Mouse (Mus musculus) right cerebral cortex, adult 2 months (tissue): Measurements from ENCODE around the gene Ank2.
"Not testable (repeated sequence)": the region's sequence is repeated elsewhere in the genome, so short reads cannot be mapped to it uniquely, and the experiment has no call there.

Source experiments
- DNase-seq, 2 experiments: peaks; one replicate each; pipeline ENCODE4 v3.0.0; 2021 to 2022; ENCODE audit warnings: low spot score in 2 of 2

Ank2 gene

DNA sequence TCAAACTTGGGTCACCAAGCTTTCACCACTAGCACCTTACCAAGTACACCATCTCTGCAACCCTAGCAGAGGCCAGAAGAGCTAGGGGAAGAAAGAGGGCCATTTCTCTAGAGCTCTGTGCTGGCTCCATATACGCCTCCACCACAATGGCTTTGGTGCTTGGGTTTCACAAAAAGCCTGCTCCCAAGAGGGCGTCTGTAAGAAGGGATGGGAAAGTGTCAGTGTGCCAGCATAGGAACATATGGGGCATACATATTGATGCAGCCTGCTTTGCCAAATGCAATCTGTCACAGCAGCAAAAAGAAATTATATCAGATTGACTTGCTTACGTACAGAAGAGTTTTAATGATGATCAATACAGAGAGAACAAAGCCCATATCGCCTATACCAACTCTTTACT is 82.2 kb downstream of the Ank2 start:
- DNase-seq = no peak

GRCm38 (mm10) chr3:127414438-127414837 is 84.7 kb downstream of the Ank2 start:
- no peak for DNase-seq

GRCm38 (mm10) chr3:127408684-127409550 is 90.2 kb downstream of the Ank2 start:
- DNase-seq = peak; percentile 89 to 93

DNA sequence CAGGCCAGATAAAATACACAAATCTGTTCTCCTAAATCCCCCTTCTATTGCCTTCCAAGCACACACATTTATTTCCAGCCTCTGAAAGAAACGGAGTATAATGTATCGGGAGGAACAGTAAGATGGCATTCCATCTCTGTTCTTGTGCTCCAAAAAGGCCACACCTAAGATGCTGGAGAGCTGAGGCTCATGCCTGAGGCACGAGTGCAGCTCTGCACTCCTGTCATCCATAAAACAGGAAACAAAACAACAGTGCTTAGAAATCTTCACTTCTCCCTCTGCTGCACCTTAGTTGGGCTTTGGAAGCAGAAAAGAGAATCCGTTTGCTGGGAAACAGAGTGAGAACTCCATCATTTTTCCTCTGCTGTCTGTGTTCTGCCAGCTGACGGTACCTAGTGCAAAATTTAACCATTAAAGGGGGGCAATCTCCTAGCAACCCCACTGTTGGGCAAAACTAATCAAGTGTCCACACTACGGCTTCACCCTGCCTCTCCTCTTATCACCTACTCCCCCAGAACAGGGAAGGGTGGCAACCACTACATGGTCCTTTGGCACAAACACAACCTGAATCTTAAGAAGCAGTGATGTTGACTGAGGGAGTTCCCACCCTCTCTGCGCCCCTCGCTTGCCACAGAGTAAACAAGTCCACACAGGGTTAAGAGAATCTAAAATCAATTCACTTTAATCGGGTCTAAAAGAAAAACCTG is 91.1 kb downstream of the Ank2 start:
- peak; percentile 26 to 40 for DNase-seq

- no peak for DNase-seq
Observed at GRCm38 (mm10) chr3:127406883-127407282, 92.3 kb downstream of the Ank2 start.

DNA sequence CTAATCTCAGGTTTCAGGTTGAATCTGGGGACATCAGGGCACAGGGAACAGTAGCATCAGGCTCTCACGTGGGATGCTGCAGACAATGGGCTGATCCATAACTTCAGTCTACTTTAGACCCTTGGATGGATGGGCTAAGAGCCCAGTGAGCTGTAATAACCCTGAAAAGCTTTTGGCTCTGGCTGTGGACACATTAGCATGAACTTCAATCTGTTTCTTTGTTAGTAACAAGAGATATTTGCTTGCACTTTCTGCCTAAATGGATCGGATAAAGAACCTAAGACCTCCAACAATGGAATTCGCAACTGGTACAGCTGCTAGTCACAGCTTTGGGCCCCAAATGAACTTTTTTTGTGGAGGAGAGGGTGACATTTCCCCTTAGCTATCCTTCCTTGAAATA is 94.8 kb downstream of the Ank2 start:
- DNase-seq = no peak

DNA sequence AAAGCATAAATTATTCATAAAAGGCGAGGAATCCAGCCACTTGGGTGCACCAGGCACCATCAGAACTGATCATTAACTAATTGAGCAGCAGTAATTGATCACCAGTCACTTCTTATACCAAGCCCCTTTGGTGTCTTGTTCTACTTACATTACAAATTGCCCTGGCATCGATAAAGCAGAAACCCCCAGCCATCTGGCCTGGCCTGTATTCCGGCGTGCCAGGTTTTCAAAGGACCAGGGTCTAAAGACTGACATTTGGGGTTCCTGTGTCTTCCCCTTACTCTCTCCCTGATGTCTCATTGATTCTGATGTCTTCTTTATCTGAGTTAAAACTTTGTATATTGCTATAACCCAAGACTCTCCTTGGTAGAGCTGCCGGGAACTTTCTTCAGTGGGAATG is 98.2 kb downstream of the Ank2 start:
- no peak for DNase-seq

DNA sequence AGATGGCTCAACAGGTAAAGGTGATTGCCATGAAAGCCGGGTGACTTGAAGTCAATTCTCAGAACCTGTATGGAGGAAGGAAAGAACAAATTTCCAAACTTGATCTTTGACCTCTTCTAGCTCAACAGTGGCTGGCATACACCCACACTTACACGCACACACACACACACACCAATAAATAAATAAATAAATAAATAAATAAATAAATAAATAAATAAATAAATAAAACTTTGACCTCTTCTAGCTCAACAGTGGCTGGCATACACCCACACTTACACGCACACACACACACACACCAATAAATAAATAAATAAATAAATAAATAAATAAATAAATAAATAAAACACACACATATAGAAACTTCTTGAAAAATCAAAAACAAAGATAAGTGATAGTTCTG is 98.7 kb downstream of the Ank2 start:
- DNase-seq = not testable (repeated sequence)

- no peak for DNase-seq
Observed at GRCm38 (mm10) chr3:127397774-127398173, 101.4 kb downstream of the Ank2 start.

GRCm38 (mm10) chr3:127395202-127395601 is 103.9 kb downstream of the Ank2 start:
- DNase-seq = peak; percentile 24 to 44

- no peak for DNase-seq
Observed at GRCm38 (mm10) chr3:127387016-127387517, 112.1 kb downstream of the Ank2 start.

- DNase-seq = no peak
Observed at GRCm38 (mm10) chr3:127383231-127383630, 115.9 kb downstream of the Ank2 start.

- DNase-seq = no peak
Observed at GRCm38 (mm10) chr3:127376901-127377460, 122.2 kb downstream of the Ank2 start.

DNA sequence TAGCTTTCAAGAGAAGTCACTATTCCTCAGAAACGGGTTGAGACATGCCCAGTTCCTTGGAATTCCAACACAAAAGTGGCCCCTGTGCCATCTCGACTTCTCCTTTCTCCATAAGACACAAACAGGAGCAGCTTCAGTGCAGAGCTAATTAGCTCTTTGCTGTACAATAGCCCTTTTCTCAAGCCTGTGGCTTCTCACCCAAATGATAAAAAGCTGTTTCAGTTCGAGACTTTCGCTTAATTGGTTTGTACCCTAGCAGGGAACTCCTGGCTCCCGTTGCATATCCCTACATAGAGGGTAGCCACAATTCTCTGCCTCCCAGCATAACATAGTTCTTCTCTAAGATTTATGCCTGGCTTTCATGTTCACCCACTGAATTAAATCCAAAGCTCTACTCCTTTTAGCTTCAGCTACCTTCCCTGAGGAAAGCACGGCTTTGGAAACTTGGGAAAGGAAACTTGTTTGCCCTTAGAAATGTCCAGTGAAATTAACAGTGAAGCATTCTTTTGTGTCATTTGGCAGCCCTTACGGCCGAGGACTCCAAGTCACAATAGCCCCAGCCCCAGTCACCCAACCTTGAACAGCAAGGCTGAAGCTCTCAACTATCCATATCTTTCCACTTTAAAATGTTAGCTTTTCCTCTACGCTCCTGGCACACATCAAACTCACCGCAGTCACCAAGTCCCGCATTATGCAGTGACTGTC is 123.0 kb downstream of the Ank2 start:
- DNase-seq = peak in 1 of 2 experiments; percentile 36

GRCm38 (mm10) chr3:127374190-127374710 is 124.9 kb downstream of the Ank2 start:
- no peak for DNase-seq

- no peak for DNase-seq
Observed at GRCm38 (mm10) chr3:127371774-127372173, 127.4 kb downstream of the Ank2 start.

- DNase-seq = no peak
Observed at GRCm38 (mm10) chr3:127369529-127369928, 129.6 kb downstream of the Ank2 start.

DNA sequence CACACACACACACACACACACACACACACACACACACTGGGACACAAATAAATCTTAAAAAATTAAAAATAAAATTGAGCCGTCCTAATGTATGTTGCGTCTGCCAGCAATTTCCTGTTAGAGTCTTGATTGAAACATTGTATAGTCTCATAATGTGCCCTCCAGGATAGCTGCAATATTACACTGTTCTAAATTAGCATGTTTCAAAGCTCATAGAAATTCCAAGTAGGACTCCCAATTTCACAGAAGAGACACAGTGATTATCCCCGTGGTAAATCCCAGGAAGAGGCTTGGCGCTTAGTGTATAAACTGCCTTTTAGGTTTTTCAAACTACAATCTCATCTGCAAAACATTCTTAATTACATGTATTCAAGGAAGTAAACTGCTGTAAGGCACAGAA is 131.7 kb downstream of the Ank2 start:
- DNase-seq = no peak

- no peak for DNase-seq
Observed at GRCm38 (mm10) chr3:127363512-127363911, 135.6 kb downstream of the Ank2 start.

- DNase-seq = no peak
Observed at GRCm38 (mm10) chr3:127362611-127363393, 136.3 kb downstream of the Ank2 start.

DNA sequence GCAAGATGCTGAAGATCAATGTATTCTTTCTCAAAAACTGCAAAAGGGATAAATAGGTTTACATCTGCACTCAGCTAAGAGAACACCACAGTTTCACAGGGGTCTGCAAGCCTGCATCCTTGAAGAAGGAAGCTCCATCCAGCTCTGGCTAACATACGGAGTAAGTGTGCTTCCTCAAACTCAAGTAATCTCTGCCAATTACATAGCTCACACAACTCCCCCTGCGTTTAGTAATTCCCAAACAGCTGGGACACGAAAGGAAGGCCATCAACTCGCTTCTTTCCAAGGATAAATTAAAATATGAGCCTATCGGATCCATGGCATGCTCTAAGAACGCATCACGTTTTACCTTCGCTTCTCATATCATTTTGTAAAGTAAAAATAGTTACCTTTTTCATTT is 137.3 kb downstream of the Ank2 start:
- no peak for DNase-seq
